Mouse (Mus musculus) forebrain, embryonic 12.5 days (tissue): ENCODE measurements around the gene Gm26897. TPM values are rescaled to one million over a fixed set of nuclear protein-coding genes. Genes with fewer than 3 reads are reported as not detected.

Source experiments
- ATAC-seq: fragments of 200-750 bp; cut with Nextera tagmentation; 2 replicates; pipeline ENCODE4 v1.8.0; 2017; ENCODE audit warnings: moderate TSS enrichment; ENCODE audit not compliant: low FRiP score
- H3K27ac ChIP-seq: fragments of 300-500 bp; sonication (generic); 2 replicates; pipeline ENCODE4 v1.5.1; 2016; ENCODE audit warnings: mild to moderate bottlenecking
- H3K27me3 ChIP-seq: fragments of 300-500 bp; sonication (generic); 2 replicates; pipeline ENCODE4 v1.6.1; 2016; ENCODE audit warnings: mild to moderate bottlenecking
- H3K36me3 ChIP-seq: fragments of 300-500 bp; sonication (generic); replicated peaks from 2 replicates; pipeline ENCODE4 v1.6.1; 2016; ENCODE audit warnings: mild to moderate bottlenecking
- H3K4me1 ChIP-seq: fragments of 300-500 bp; sonication (generic); 2 replicates; pipeline ENCODE4 v1.6.1; 2016
- H3K4me2 ChIP-seq: fragments of 300-500 bp; sonication (generic); 2 replicates; pipeline ENCODE4 v1.6.1; 2016; ENCODE audit warnings: mild to moderate bottlenecking, moderate library complexity
- H3K4me3 ChIP-seq: fragments of 300-500 bp; sonication (generic); replicated peaks from 2 replicates; pipeline ENCODE4 v1.5.1; 2016; ENCODE audit warnings: mild to moderate bottlenecking
- H3K9ac ChIP-seq: fragments of 300-500 bp; sonication (generic); 2 replicates; pipeline ENCODE4 v1.6.1; 2016; ENCODE audit warnings: mild to moderate bottlenecking
- H3K9me3 ChIP-seq: fragments of 300-500 bp; sonication (generic); 2 replicates; pipeline ENCODE4 v1.6.1; 2016
- WGBS: fragments of 180-500 bp; shearing (Covaris S2); methylation state at CpG from one replicate; pipeline ENCODE4 v1.1.7; 2016; 5-methylcytosine and 5-hydroxymethylcytosine counted together
- polyA plus RNA-seq: library from polyadenylated mRNA; unstranded; fragments of >200 nt; fragmentation: Nextera tagmentation; extraction: Ambion mirVana; gene quantifications from 2 replicates; pipeline ENCODE4 v1.2.1, GENCODE M21; 2016

Gene Gm26897
- polyA plus RNA-seq, 1 experiment from 2014 or later = not detected

- H3K4me1 ChIP-seq = peaks cover 45% of the 10 kb centered on the region
- H3K9ac ChIP-seq = peak overlapping the region; percentile 8; the same call in 1 of the 2 replicates
- ATAC-seq = peak; percentile 68
- peak overlapping the region; percentile 32 for H3K4me2 ChIP-seq
- H3K27ac ChIP-seq = peak overlapping the region; percentile 92
- H3K4me3 ChIP-seq = no peak overlapping the region
- peaks cover 5% of the 10 kb centered on the region; the same call in 1 of the 2 replicates for H3K9me3 ChIP-seq
- H3K36me3 ChIP-seq = no peaks in the 10 kb centered on the region
- H3K27me3 ChIP-seq = peaks cover 11% of the 10 kb centered on the region; the same call in 1 of the 2 replicates
- WGBS = 37% methylated on average over 22 of the region's 22 CpGs
Measured at GRCm38 (mm10) chr5:111725195-111725920, 8.4 kb upstream of the Gm26897 start.

DNA sequence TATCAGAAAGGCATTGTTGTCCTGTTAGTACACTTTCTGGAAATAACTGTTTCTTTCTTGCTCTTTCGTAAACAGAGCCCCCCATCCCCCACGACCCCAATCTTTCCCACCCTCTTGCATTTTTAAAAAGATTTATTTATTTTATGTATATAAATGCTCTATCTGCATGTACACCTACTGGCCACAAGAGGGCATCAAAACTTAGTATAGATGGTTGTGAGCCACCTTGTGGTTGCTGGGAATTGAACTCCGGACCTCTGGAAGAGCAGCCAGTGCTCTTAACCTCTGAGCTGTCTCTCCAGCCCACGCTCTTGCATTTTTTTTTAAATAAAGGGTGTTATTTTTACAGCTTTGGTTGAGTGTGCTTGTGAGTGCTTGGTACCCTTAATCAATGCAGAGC, 5.3 kb upstream of the Gm26897 start:
- peaks cover 5% of the 10 kb centered on the region; the same call in 1 of the 2 replicates for H3K9me3 ChIP-seq
- H3K27me3 ChIP-seq = 0 out of 2 replicates have a peak, but pooled peaks cover 7% of the 10 kb centered on the region
- H3K9ac ChIP-seq = no peak overlapping the region
- WGBS = 79% methylated on average over 4 of the region's 4 CpGs
- H3K4me3 ChIP-seq = no peak overlapping the region
- H3K27ac ChIP-seq = no peak overlapping the region
- H3K36me3 ChIP-seq = no peaks in the 10 kb centered on the region
- peaks cover 42% of the 10 kb centered on the region for H3K4me1 ChIP-seq
- no peak for ATAC-seq
- H3K4me2 ChIP-seq = no peak overlapping the region

- Histone ChIP-seq H3K4me3 (no peak overlapping the region), H3K4me1 (peaks cover 20% of the 10 kb centered on the region), H3K27me3 (0 out of 2 replicates have a peak, but pooled peaks cover 7% of the 10 kb centered on the region), H3K36me3 (no peaks in the 10 kb centered on the region), H3K4me2 (peak overlapping the region; percentile 1; the same call in 1 of the 2 replicates), H3K9me3 (peaks cover 5% of the 10 kb centered on the region; the same call in 1 of the 2 replicates), H3K27ac (peak overlapping the region; percentile 67), H3K9ac (0 out of 2 replicates have a peak overlapping the region, but pooled peaks have one; percentile 1)
- peak; percentile 70; the same call in 1 of the 2 replicates for ATAC-seq
- WGBS = 22% methylated on average over 16 of the region's 16 CpGs
Measured at GRCm38 (mm10) chr5:111730560-111731167, 3.1 kb upstream of the Gm26897 start.

GRCm38 (mm10) chr5:111732194-111732593, 1.5 kb upstream of the Gm26897 start:
- Histone ChIP-seq H3K4me3 (no peak overlapping the region), H3K27me3 (0 out of 2 replicates have a peak, but pooled peaks cover 11% of the 10 kb centered on the region), H3K36me3 (no peaks in the 10 kb centered on the region), H3K4me2 (no peak overlapping the region), H3K4me1 (peaks cover 15% of the 10 kb centered on the region), H3K9me3 (peaks cover 5% of the 10 kb centered on the region; the same call in 1 of the 2 replicates), H3K9ac (no peak overlapping the region), H3K27ac (no peak overlapping the region)
- ATAC-seq = no peak
- 88% methylated on average over 2 of the region's 2 CpGs for WGBS

DNA sequence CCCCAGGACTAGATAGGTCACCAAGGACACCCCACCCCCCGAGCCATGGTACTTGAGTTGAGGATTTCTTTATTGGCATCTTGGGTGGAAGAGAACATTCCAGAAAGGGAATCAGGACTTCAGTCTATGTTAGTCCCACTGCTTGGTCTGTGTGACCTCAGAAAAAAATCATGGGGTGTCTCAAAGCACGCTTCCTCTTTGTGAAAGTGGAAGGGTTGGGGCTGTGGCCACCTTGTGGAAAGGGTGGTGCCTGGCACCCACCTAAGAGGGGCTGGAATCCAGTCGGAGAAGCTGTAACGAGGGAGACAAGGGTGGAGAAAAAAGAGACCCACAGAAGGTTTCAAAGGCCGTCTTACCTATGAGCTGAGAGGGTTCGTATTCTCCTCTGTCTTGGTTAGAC, 5.8 kb downstream of the Gm26897 start:
- H3K4me3 ChIP-seq = no peak overlapping the region
- H3K4me1 ChIP-seq = peaks cover 39% of the 10 kb centered on the region
- H3K4me2 ChIP-seq = no peak overlapping the region
- H3K9me3 ChIP-seq = no peaks in the 10 kb centered on the region
- no peak for ATAC-seq
- 70% methylated on average over 6 of the region's 6 CpGs for WGBS
- no peaks in the 10 kb centered on the region for H3K36me3 ChIP-seq
- H3K9ac ChIP-seq = no peak overlapping the region
- H3K27me3 ChIP-seq = peaks cover 41% of the 10 kb centered on the region
- H3K27ac ChIP-seq = no peak overlapping the region

DNA sequence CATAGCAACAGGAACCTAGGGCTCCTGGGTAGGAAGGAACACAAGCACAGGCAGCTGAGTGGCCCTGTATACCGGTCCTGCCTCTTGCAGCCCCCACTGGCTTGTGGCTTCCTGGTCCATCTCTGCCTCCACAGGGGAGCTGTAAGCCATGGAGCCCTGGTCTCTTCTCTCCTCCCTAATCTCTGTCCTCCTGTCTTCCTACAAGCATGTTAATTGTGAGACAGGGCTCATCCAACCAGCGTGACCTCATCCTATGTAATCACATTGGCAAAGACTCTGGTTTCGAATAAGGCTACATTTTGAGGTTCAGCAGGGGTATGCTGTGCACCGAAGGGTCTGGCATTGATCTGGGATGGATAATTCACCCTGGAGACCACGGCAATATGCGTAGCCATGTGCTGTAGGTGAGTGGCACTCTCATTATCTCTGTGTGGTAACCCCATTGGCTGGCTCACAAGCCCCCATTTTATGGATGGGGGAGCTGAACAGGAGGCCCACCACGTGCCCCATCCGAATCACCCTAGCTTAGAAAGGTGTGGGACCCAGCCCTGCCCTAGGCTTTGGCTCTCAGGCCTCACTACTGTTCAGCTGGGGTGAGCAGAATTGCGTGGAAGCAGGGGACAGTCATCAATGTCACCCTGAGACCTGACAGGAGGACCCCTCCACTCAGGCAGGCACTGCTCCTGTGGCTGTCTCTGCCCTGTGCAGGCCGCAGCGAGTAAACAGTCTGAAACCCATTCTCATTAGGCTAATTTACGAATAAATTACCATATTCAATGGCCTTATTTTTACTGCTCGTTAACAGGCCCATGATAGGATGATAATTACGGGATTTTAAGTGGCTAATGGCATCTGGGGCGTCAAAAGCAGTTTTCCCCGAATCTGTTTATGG, 6.9 kb downstream of the Gm26897 start:
- Histone ChIP-seq H3K4me3 (no peak overlapping the region), H3K4me1 (peaks cover 39% of the 10 kb centered on the region), H3K9ac (no peak overlapping the region), H3K36me3 (peaks cover 6% of the 10 kb centered on the region; the same call in 1 of the 2 replicates), H3K9me3 (no peaks in the 10 kb centered on the region), H3K4me2 (peak overlapping the region; percentile 34; the same call in 1 of the 2 replicates), H3K27me3 (peaks cover 48% of the 10 kb centered on the region), H3K27ac (peak overlapping the region; percentile 87)
- WGBS = 10% methylated on average over 16 of the region's 16 CpGs
- ATAC-seq = peak; percentile 89

- Histone ChIP-seq H3K4me1 (peaks cover 39% of the 10 kb centered on the region), H3K9me3 (no peaks in the 10 kb centered on the region), H3K27me3 (peaks cover 48% of the 10 kb centered on the region), H3K27ac (peak overlapping the region; percentile 87), H3K9ac (peak overlapping the region; percentile 38; the same call in 1 of the 2 replicates), H3K4me3 (no peak overlapping the region), H3K4me2 (peak overlapping the region; percentile 34), H3K36me3 (peaks cover 6% of the 10 kb centered on the region; the same call in 1 of the 2 replicates)
- WGBS = 2% methylated on average over 11 of the region's 11 CpGs
- peak; percentile 59; the same call in 1 of the 2 replicates for ATAC-seq
Measured at GRCm38 (mm10) chr5:111741352-111741751, 7.6 kb downstream of the Gm26897 start.

DNA sequence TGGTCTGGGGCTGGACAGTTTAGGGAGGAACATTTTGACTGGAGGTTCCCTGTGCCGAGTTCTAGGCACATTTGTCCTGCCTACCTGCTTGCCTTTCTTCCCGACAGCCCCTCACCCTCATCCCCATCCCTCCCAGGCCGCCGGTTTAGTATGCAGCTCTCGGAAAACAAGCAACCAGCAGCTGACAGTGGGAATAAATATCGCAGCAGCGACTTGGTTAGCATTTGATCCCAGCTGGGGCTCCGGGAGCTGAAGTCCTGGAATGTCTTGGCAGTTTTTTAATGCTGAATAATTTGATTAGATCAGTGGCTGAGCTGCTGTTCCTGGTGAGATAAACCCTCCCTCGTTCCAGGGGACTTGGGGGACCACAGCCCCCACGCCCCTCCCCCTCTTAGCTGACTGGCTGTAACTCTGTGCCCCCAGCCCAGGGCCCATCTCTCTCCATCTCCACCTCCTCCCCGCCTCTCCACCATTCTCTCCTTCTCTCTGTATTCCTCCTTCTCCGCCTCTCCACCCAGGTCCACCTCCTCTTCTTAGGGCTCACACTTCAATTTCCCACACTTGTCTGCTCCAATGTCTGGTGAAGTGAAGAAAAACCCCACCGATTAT, 8.7 kb downstream of the Gm26897 start:
- WGBS = 13% methylated on average over 13 of the region's 13 CpGs
- Histone ChIP-seq H3K36me3 (peaks cover 6% of the 10 kb centered on the region; the same call in 1 of the 2 replicates), H3K27me3 (peaks cover 43% of the 10 kb centered on the region), H3K4me3 (no peak overlapping the region), H3K4me1 (peaks cover 39% of the 10 kb centered on the region), H3K4me2 (peak overlapping the region; percentile 35), H3K9ac (no peak overlapping the region), H3K9me3 (no peaks in the 10 kb centered on the region), H3K27ac (peak overlapping the region; percentile 87)
- peak; percentile 22; the same call in 1 of the 2 replicates for ATAC-seq

GRCm38 (mm10) chr5:111749599-111749998, 15.9 kb downstream of the Gm26897 start:
- no peak for ATAC-seq
- Histone ChIP-seq H3K9me3 (no peaks in the 10 kb centered on the region), H3K36me3 (peaks cover 6% of the 10 kb centered on the region; the same call in 1 of the 2 replicates), H3K4me2 (no peak overlapping the region), H3K4me3 (no peak overlapping the region), H3K4me1 (peaks cover 29% of the 10 kb centered on the region), H3K27me3 (peaks cover 6% of the 10 kb centered on the region), H3K27ac (peak overlapping the region; percentile 73), H3K9ac (no peak overlapping the region)
- WGBS = 87% methylated on average over 5 of the region's 5 CpGs

DNA sequence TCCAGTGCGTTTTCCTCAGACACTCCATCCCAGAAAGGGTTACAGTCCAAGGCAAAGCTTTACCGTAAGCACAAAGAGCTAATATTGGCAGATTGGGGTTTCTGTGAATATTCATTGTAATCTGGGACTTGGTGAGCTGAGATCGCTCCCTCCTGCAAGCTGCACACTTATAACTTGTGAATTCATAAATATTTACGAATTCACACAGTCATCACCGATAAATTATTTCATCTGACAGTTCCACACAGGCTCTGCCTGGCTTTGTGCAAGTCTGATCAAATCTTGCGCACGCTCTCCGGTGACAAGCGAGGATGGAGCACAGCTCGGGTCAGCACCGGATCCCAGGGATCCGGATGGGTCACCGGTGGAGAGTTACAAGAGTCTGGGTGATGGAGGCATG, 16.4 kb downstream of the Gm26897 start:
- H3K27me3 ChIP-seq = peaks cover 2% of the 10 kb centered on the region; the same call in 1 of the 2 replicates
- H3K9ac ChIP-seq = no peak overlapping the region
- H3K36me3 ChIP-seq = 0 out of 2 replicates have a peak, but pooled peaks cover under 1% of the 10 kb centered on the region
- peak overlapping the region; percentile 73 for H3K27ac ChIP-seq
- no peak overlapping the region for H3K4me3 ChIP-seq
- H3K4me2 ChIP-seq = no peak overlapping the region
- peaks cover 34% of the 10 kb centered on the region for H3K4me1 ChIP-seq
- WGBS = 73% methylated on average over 13 of the region's 13 CpGs
- no peaks in the 10 kb centered on the region for H3K9me3 ChIP-seq
- ATAC-seq = peak; percentile 63; the same call in 1 of the 2 replicates

DNA sequence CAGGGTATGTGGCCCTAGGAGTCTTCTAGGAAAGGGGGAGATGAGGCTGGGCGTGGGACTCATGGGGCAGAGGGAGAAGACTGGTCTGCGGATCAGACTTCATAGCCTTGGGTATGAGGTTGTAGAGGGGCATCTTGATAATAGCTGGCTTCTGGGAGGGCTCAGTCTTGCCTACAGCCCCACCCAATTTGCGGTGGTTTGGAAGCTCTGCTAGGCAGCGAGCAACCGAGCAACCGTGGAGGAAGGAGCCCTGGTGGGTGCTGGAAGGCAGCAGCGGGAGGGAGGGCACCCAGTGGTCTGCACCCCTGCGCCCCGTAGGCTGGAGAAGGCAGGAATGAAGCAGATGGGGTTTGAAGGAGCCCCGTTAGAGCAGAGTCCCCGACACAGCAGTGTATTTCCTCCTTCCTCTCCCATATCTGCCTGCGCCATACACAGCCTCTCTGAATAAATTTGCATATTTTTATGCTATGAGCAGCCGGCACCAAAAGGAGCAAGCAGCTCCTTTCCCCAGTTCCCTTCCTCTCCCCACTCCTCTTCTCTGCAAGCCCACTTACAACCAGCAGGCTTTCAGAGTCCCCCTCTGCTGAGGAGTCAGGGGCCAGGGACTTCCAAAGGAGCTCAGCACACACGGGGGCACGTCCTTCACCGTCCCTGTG, 20.9 kb downstream of the Gm26897 start:
- Histone ChIP-seq H3K4me1 (peaks cover 46% of the 10 kb centered on the region), H3K4me3 (peak overlapping the region; percentile 24), H3K36me3 (no peaks in the 10 kb centered on the region), H3K9ac (peak overlapping the region; percentile 59), H3K27me3 (no peaks in the 10 kb centered on the region), H3K4me2 (peak overlapping the region; percentile 52), H3K27ac (peak overlapping the region; percentile 97), H3K9me3 (0 out of 2 replicates have a peak, but pooled peaks cover 5% of the 10 kb centered on the region)
- ATAC-seq = peak; percentile 58
- 23% methylated on average over 16 of the region's 16 CpGs for WGBS
